ENCODE assay signal across 1 mouse cellular context in genomic region chr5:32857781-32858220, GRCm38 (mm10).
A peak's percentile ranks its signal among the peaks of the same experiment; 100 is the strongest.
TF ChIP-seq lines count a peak whose summit lies in the region.

No protein-coding gene starts in this region.

TF ChIP-seq in MEL, 35 proteins besides CTCF, POLR2A, EP300 and RAD21 (continued from another document):
- TF ChIP-seq USF2 (IDR thresholded peaks at IDR 0.05; ENCODE audit: borderline replicate concordance in 1 of 2, insufficient read depth in 1 of 2, low read depth in 1 of 2, low read length in 2 of 2) (no peak), ETS1 (IDR thresholded peaks at IDR 0.05; ENCODE audit: low read depth, low read length) (no peak), RCOR1 (IDR thresholded peaks at IDR 0.05; ENCODE audit: low read depth, low read length) (no peak), ELF1 (IDR thresholded peaks at IDR 0.05; ENCODE audit: low read depth, low read length) (peak; percentile 54; the same call in 1 of the 2 replicates), NELFE (IDR thresholded peaks at IDR 0.05; ENCODE audit: low read depth, low read length) (peak; percentile 44; the same call in 1 of the 2 replicates), MXI1 (IDR thresholded peaks at IDR 0.05; ENCODE audit: low read depth, low read length) (peak; percentile 62; the same call in 1 of the 2 replicates), MEF2A (IDR thresholded peaks at IDR 0.05; ENCODE audit: extremely low read depth, insufficient replicate concordance, low read depth, low read length, poor library complexity, severe bottlenecking) (no peak), JUND (IDR thresholded peaks at IDR 0.05; ENCODE audit: low read depth, low read length) (no peak), ZMIZ1 (IDR thresholded peaks at IDR 0.05; ENCODE audit: low read depth, low read length) (no peak)
